Comparison of ENCODE assay signal across 15 mouse cellular contexts in the genomic region with DNA sequence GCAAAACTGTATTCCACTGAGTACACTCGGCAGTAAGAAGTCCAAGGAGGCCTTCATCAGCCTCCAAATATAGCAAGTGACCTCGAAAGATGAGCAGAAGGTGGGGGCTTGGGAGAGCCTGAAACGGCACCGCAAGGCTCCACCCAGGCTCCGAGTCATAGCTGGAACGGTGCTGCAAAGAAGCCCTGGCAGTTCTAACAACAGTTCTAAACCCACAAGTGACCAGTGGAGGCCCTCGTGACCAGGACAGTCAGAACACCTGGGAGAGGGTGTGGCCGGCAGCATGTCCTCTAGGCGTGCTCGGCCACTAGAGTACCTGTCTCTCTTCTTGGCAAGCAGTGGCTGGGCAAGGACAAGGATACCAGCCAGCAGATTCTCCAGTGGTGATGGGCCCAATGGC. TPM values are rescaled to one million over a fixed set of nuclear protein-coding genes. Genes with fewer than 3 reads are reported as not detected.
A peak's percentile ranks its signal among the peaks of the same experiment; 100 is the strongest.
DNase-seq lines count a peak whose midpoint lies in the region; ATAC-seq and TF ChIP-seq lines count a peak whose summit lies in the region.
"Had no signal": no experiment of that assay in that cellular context is flagged by ENCODE, and none has a peak within 500 bp of the region (broad histone marks: within the 10 kb centered on the region; RNA-seq: fewer than 3 reads in every experiment).

No protein-coding gene starts in this region.

- DNase-seq in cerebellum, postnatal 14 days, result peak; percentile 54 to 56
- no peak for DNase-seq in cerebellum, adult 8-10 months
- peak; percentile 43 for DNase-seq in lung, postnatal 0 days (ENCODE audit: low spot score)
- no peak for DNase-seq in lung, postnatal 4 days
- peak; percentile 47 for DNase-seq in adrenal gland, postnatal 25 days
- DNase-seq in skeletal muscle tissue, adult 2 months (ENCODE audit: low read depth, low spot score), result peak; percentile 86
- DNase-seq in urinary bladder, adult 18-20 months (ENCODE audit: low spot score in 2 of 2), result no peak
- DNase-seq: kidney, adult 9 months; lung, embryonic 14.5 days; thymus, postnatal 14 days had no signal

- H3K9me3 ChIP-seq in lung, postnatal 0 days (ENCODE audit: low read length), result no peaks in the 10 kb centered on the region
- H3K9me3 ChIP-seq in midbrain, embryonic 15.5 days, result no peaks in the 10 kb centered on the region
- H3K9me3 ChIP-seq: hindbrain, embryonic 13.5 days; midbrain, embryonic 12.5 days; neural tube, embryonic 12.5 days had no signal

- H3K27me3 ChIP-seq in lung, postnatal 0 days (replicated peaks; ENCODE audit: insufficient read depth, low read length), result no peaks in the 10 kb centered on the region
- no peaks in the 10 kb centered on the region for H3K27me3 ChIP-seq in midbrain, embryonic 15.5 days (replicated peaks)
- H3K27me3 ChIP-seq: hindbrain, embryonic 13.5 days; midbrain, embryonic 12.5 days; neural tube, embryonic 12.5 days had no signal

- WGBS in lung, postnatal 0 days, result 61% methylated on average over 10 of the region's 10 CpGs
- WGBS in midbrain, embryonic 15.5 days, result 85% methylated on average over 10 of the region's 10 CpGs

- H3K36me3 ChIP-seq in lung, postnatal 0 days (ENCODE audit: insufficient read depth, low read length), result no peaks in the 10 kb centered on the region
- H3K36me3 ChIP-seq in midbrain, embryonic 15.5 days (replicated peaks), result no peaks in the 10 kb centered on the region
- H3K36me3 ChIP-seq: midbrain, embryonic 12.5 days had no signal

- peak; percentile 58 for ATAC-seq in lung, postnatal 0 days
- ATAC-seq in midbrain, embryonic 15.5 days (replicated peaks), result no peak

- no peak for TF ChIP-seq CTCF in lung, postnatal 0 days (IDR thresholded peaks at IDR 0.05)

- TF ChIP-seq EP300 in lung, postnatal 0 days (IDR thresholded peaks at IDR 0.05), result no peak

- peaks cover 10% of the 10 kb centered on the region for H3K4me1 ChIP-seq in lung, postnatal 0 days (ENCODE audit: insufficient read depth, low read depth, low read length)
- H3K4me1 ChIP-seq in midbrain, embryonic 15.5 days, result peaks cover 38% of the 10 kb centered on the region

- no peak overlapping the region for H3K4me3 ChIP-seq in lung, postnatal 0 days (ENCODE audit: low read depth, low read length)
- H3K4me3 ChIP-seq in midbrain, embryonic 15.5 days, result no peak overlapping the region
- H3K4me3 ChIP-seq: hindbrain, embryonic 13.5 days; layer of hippocampus, adult 2 months; midbrain, embryonic 12.5 days; neural tube, embryonic 12.5 days had no signal

- H3K27ac ChIP-seq in lung, postnatal 0 days (ENCODE audit: low read length), result no peak overlapping the region
- no peak overlapping the region for H3K27ac ChIP-seq in midbrain, embryonic 15.5 days
- H3K27ac ChIP-seq: hindbrain, embryonic 13.5 days; layer of hippocampus, adult 2 months; midbrain, embryonic 12.5 days; neural tube, embryonic 12.5 days had no signal

- H3K9ac ChIP-seq in lung, postnatal 0 days (replicated peaks; ENCODE audit: low read depth), result no peak overlapping the region; the same call in 1 of the 2 replicates
- H3K9ac ChIP-seq in midbrain, embryonic 15.5 days, result no peak overlapping the region
- H3K9ac ChIP-seq: hindbrain, embryonic 13.5 days; lung, embryonic 14.5 days; midbrain, embryonic 12.5 days; neural tube, embryonic 12.5 days had no signal

- H3K4me2 ChIP-seq in lung, postnatal 0 days (replicated peaks; ENCODE audit: low read depth, low read length), result no peak overlapping the region
- no peak overlapping the region for H3K4me2 ChIP-seq in midbrain, embryonic 15.5 days
- H3K4me2 ChIP-seq: hindbrain, embryonic 13.5 days; lung, embryonic 14.5 days; midbrain, embryonic 12.5 days; neural tube, embryonic 12.5 days had no signal

RNA-seq across cellular contexts. Expression of a gene that starts 27.9 kb away (rescaled TPM):
- polyA plus RNA-seq in lung, postnatal 0 days (2015; fragmentation: Nextera tagmentation; extraction: Ambion mirVana), result 12.6 and 12.8 TPM in 2 replicates
- 65.9 and 72.6 TPM in 2 replicates for total RNA-seq in adrenal gland, postnatal 25 days (2021)
- polyA plus RNA-seq in midbrain, embryonic 15.5 days (2015; fragmentation: Nextera tagmentation; extraction: Ambion mirVana), result 43.1 and 50.0 TPM in 2 replicates

Comparison
In these comparisons a context has a peak if more than half of its experiments do, and no peak if none do; other contexts are left out.
1. DNase-seq: peak in cerebellum, postnatal 14 days (2 of 2), lung, postnatal 0 days (single experiment), adrenal gland, postnatal 25 days (single experiment) and skeletal muscle tissue, adult 2 months (single experiment); none in cerebellum, adult 8-10 months (single experiment), lung, postnatal 4 days (0 of 2) and urinary bladder, adult 18-20 months (0 of 2).